Mouse (Mus musculus): Measurements from ENCODE around the gene Htr5b. TPM values are rescaled to one million over a fixed set of nuclear protein-coding genes. Genes with fewer than 3 reads are reported as not detected.

Htr5b gene
- polyA plus RNA-seq (2021; fragmentation: Nextera tagmentation): 6.9 and 8.1 TPM in 2 replicates
- long read RNA-seq, experiment 1, transcript Htr5b-201 (2 exons, 1,935 nt): major isoform, 14 of 15 reads
- long read RNA-seq, experiment 1, partial matches to known transcripts: 1 of 15 reads
- long read RNA-seq, experiment 1, other reads (novel, unspliced or antisense): 0 of 15 reads
- long read RNA-seq, experiment 2, transcript Htr5b-201 (2 exons, 1,935 nt): major isoform, 27 of 28 reads
- long read RNA-seq, experiment 2, partial matches to known transcripts: 0 of 28 reads
- long read RNA-seq, experiment 2, other reads (novel, unspliced or antisense): 1 of 28 reads

DNA sequence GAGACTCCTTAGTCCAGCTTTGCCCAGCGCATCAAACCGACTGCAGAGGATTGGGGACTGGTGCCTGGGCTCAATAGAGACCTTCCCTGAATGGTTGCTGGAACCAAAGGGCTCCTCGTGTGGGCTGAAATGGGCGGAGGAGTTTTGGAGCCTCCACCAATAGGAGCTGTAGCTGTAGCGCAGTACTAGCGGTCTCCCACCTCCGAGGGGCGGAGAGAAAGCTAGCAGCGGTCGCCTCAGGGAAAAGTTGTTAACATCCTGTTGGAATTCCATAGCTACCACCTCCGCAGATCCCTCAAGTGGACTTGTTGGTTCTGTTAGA, at the start of gene Htr5b:
Htr5b (minus strand) TSS at position 67 of the 322 bp plus-strand sequence.

DNA sequence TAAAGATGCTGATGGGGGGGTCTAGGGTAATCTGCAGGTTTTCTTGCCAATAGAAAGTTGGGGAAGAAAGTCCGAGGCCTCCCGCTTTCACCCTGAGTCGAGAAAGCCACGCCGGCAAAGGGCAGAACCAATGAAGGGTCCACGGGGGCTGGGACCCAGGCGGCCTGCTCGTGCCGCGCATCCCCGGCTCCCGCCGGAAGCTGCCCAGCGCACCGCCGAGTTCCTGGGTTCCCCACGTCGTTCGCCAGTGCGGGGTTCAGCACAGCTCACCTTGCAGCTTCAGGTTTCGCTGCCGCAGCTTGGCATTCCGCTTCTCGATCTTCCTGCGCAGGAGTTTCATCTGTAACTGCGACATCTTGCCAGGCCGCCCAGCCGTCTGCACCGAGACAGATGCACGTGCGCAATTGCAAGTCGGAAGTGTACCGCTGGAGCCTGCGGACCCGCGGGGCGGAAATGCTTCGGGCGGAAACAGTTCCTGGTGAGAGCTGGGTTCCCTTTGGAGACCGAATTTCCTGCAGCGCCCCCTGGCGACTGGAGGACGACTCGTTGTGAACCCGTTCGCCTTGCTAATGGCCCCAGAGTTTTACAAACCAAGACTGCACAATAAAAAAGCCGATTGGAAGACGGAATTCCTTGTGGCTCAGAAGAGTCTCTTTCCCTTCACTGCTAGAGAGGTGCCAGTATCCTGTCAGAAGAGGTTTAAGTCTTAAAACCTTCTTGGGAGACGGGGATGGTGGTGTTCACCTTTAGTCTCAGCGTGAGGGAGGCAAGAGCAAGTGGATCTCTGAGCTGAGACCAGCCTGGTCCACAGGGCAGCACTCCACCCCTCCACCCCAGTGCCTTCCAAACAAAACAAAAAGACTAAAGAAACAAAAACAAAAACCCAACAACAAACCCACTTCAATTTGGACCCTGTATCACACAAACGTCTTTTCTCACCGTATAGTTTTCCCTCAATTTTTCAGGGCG, 39.5 kb upstream of the Htr5b start, which contains the start of gene Ddx18:
Ddx18 (minus strand) TSS at position 469 of the 969 bp plus-strand sequence.

Other genes starting within 250 kb of the Htr5b start
- gene Insig2, start 195.9 kb downstream of the Htr5b start, polyA plus RNA-seq (2021; fragmentation: Nextera tagmentation): 28.7 and 33.1 TPM in 2 replicates
- gene Ccdc93, start 97.4 kb downstream of the Htr5b start, polyA plus RNA-seq (2021; fragmentation: Nextera tagmentation): 3.1 and 3.4 TPM in 2 replicates
- gene Ddx18, start 39.5 kb upstream of the Htr5b start, polyA plus RNA-seq (2021; fragmentation: Nextera tagmentation): 26.3 and 32.3 TPM in 2 replicates

Measured in layer of hippocampus, adult 6 months (tissue).